Mouse (Mus musculus) intestine, embryonic 15.5 days (tissue): ENCODE data around the gene B3galt5. TPM values are rescaled to one million over a fixed set of nuclear protein-coding genes. Genes with fewer than 3 reads are reported as not detected.

Experiments
- ATAC-seq: fragments of 200-750 bp; cut with Nextera tagmentation; 2 replicates; pipeline ENCODE4 v1.8.0; 2017; ENCODE audit warnings: moderate TSS enrichment, moderate library complexity
- H3K27ac ChIP-seq: fragments of 300-500 bp; sonication (generic); 2 replicates; pipeline ENCODE4 v1.5.1; 2015; ENCODE audit warnings: mild to moderate bottlenecking, inconsistent platforms
- H3K27me3 ChIP-seq: fragments of 300-500 bp; sonication (generic); replicated peaks from 2 replicates; pipeline ENCODE4 v1.6.1; 2015; ENCODE audit warnings: inconsistent platforms
- H3K36me3 ChIP-seq: fragments of 300-500 bp; sonication (generic); 2 replicates; pipeline ENCODE4 v1.6.1; 2015; ENCODE audit warnings: inconsistent platforms
- H3K4me1 ChIP-seq: fragments of 300-500 bp; sonication (generic); replicated peaks from 2 replicates; pipeline ENCODE4 v1.6.1; 2015; ENCODE audit warnings: inconsistent platforms
- H3K4me2 ChIP-seq: fragments of 300-500 bp; sonication (generic); replicated peaks from 2 replicates; pipeline ENCODE4 v1.6.1; 2015; ENCODE audit warnings: mild to moderate bottlenecking, inconsistent platforms
- H3K4me3 ChIP-seq: fragments of 300-500 bp; sonication (generic); replicated peaks from 2 replicates; pipeline ENCODE4 v1.5.1; 2015; ENCODE audit warnings: inconsistent platforms
- H3K9ac ChIP-seq: fragments of 300-500 bp; sonication (generic); 2 replicates; pipeline ENCODE4 v1.6.1; 2015; ENCODE audit warnings: inconsistent platforms
- H3K9me3 ChIP-seq: fragments of 300-500 bp; sonication (generic); 2 replicates; pipeline ENCODE4 v1.6.1; 2016; ENCODE audit warnings: inconsistent platforms
- WGBS: fragments of 180-500 bp; shearing (Covaris S2); methylation state at CpG from one replicate; pipeline ENCODE4 v1.1.7; 2015; 5-methylcytosine and 5-hydroxymethylcytosine counted together
- polyA plus RNA-seq: library from polyadenylated mRNA; unstranded; fragments of >200 nt; fragmentation: Nextera tagmentation; extraction: Ambion mirVana; gene quantifications from 2 replicates; pipeline ENCODE4 v1.2.1, GENCODE M21; 2015

Gene B3galt5
- polyA plus RNA-seq, 1 experiment from 2014 or later, result 1.1 TPM

- Histone ChIP-seq H3K36me3 (no peaks in the 10 kb centered on the region), H3K4me3 (no peak overlapping the region), H3K4me1 (no peaks in the 10 kb centered on the region), H3K27me3 (no peaks in the 10 kb centered on the region), H3K9ac (no peak overlapping the region), H3K9me3 (no peaks in the 10 kb centered on the region), H3K27ac (no peak overlapping the region), H3K4me2 (no peak overlapping the region)
- no peak for ATAC-seq
- WGBS, result 80% methylated on average over 1 of the region's 1 CpGs
Observed at GRCm38 (mm10) chr16:96222452-96222851, 13.1 kb upstream of the B3galt5 start.

- WGBS, result 64% methylated on average over 13 of the region's 13 CpGs
- Histone ChIP-seq H3K36me3 (no peaks in the 10 kb centered on the region), H3K9ac (no peak overlapping the region), H3K27ac (no peak overlapping the region), H3K4me2 (no peak overlapping the region), H3K4me1 (no peaks in the 10 kb centered on the region), H3K27me3 (no peaks in the 10 kb centered on the region), H3K4me3 (no peak overlapping the region), H3K9me3 (no peaks in the 10 kb centered on the region)
- no peak for ATAC-seq
Observed at GRCm38 (mm10) chr16:96228438-96228837, 7.2 kb upstream of the B3galt5 start.

- no peak overlapping the region for H3K4me3 ChIP-seq
- H3K4me2 ChIP-seq, result no peak overlapping the region
- H3K9ac ChIP-seq, result no peak overlapping the region
- H3K9me3 ChIP-seq, result no peaks in the 10 kb centered on the region
- no peaks in the 10 kb centered on the region for H3K4me1 ChIP-seq
- no peak for ATAC-seq
- 66% methylated on average over 8 of the region's 8 CpGs for WGBS
- no peaks in the 10 kb centered on the region for H3K36me3 ChIP-seq
- no peak overlapping the region for H3K27ac ChIP-seq
- H3K27me3 ChIP-seq, result no peaks in the 10 kb centered on the region
Observed at GRCm38 (mm10) chr16:96229044-96229555, 6.5 kb upstream of the B3galt5 start.

GRCm38 (mm10) chr16:96230411-96230810 is 5.2 kb upstream of the B3galt5 start:
- Histone ChIP-seq H3K27ac (no peak overlapping the region), H3K9me3 (no peaks in the 10 kb centered on the region), H3K27me3 (no peaks in the 10 kb centered on the region), H3K4me1 (no peaks in the 10 kb centered on the region), H3K4me3 (no peak overlapping the region), H3K36me3 (no peaks in the 10 kb centered on the region), H3K4me2 (no peak overlapping the region), H3K9ac (no peak overlapping the region)
- peak; percentile 76 for ATAC-seq
- 33% methylated on average over 11 of the region's 11 CpGs for WGBS

- no peak overlapping the region for H3K9ac ChIP-seq
- no peaks in the 10 kb centered on the region for H3K27me3 ChIP-seq
- H3K36me3 ChIP-seq, result no peaks in the 10 kb centered on the region
- no peak for ATAC-seq
- no peak overlapping the region for H3K27ac ChIP-seq
- no peaks in the 10 kb centered on the region for H3K4me1 ChIP-seq
- no peaks in the 10 kb centered on the region for H3K9me3 ChIP-seq
- WGBS, result 91% methylated on average over 4 of the region's 4 CpGs
- no peak overlapping the region for H3K4me3 ChIP-seq
- no peak overlapping the region for H3K4me2 ChIP-seq
Observed at GRCm38 (mm10) chr16:96231251-96231650, 4.3 kb upstream of the B3galt5 start.

GRCm38 (mm10) chr16:96231974-96232373 is 3.6 kb upstream of the B3galt5 start:
- WGBS, result 87% methylated on average over 8 of the region's 8 CpGs
- H3K36me3 ChIP-seq, result no peaks in the 10 kb centered on the region
- H3K9me3 ChIP-seq, result no peaks in the 10 kb centered on the region
- no peak overlapping the region for H3K9ac ChIP-seq
- H3K27ac ChIP-seq, result no peak overlapping the region
- no peak for ATAC-seq
- H3K4me2 ChIP-seq, result no peak overlapping the region
- H3K4me1 ChIP-seq, result no peaks in the 10 kb centered on the region
- H3K27me3 ChIP-seq, result no peaks in the 10 kb centered on the region
- no peak overlapping the region for H3K4me3 ChIP-seq

- Histone ChIP-seq H3K27me3 (no peaks in the 10 kb centered on the region), H3K4me2 (no peak overlapping the region), H3K4me1 (no peaks in the 10 kb centered on the region), H3K27ac (no peak overlapping the region), H3K9ac (no peak overlapping the region), H3K9me3 (no peaks in the 10 kb centered on the region), H3K4me3 (no peak overlapping the region), H3K36me3 (no peaks in the 10 kb centered on the region)
- no peak for ATAC-seq
- WGBS, result 91% methylated on average over 8 of the region's 8 CpGs
Observed at GRCm38 (mm10) chr16:96233996-96234395, 1.6 kb upstream of the B3galt5 start.

- WGBS, result 79% methylated on average over 6 of the region's 6 CpGs
- Histone ChIP-seq H3K9me3 (no peaks in the 10 kb centered on the region), H3K4me3 (no peak overlapping the region), H3K9ac (no peak overlapping the region), H3K4me1 (no peaks in the 10 kb centered on the region), H3K27ac (no peak overlapping the region), H3K27me3 (no peaks in the 10 kb centered on the region), H3K36me3 (no peaks in the 10 kb centered on the region), H3K4me2 (no peak overlapping the region)
- no peak for ATAC-seq
Observed at GRCm38 (mm10) chr16:96244496-96244895, 8.9 kb downstream of the B3galt5 start.

GRCm38 (mm10) chr16:96249635-96250034 is 14.0 kb downstream of the B3galt5 start:
- H3K4me1 ChIP-seq, result no peaks in the 10 kb centered on the region
- no peak for ATAC-seq
- 85% methylated on average over 7 of the region's 7 CpGs for WGBS

GRCm38 (mm10) chr16:96252146-96252545 is 16.5 kb downstream of the B3galt5 start:
- Histone ChIP-seq H3K36me3 (no peaks in the 10 kb centered on the region), H3K27ac (no peak overlapping the region), H3K27me3 (no peaks in the 10 kb centered on the region), H3K4me3 (no peak overlapping the region), H3K4me1 (no peaks in the 10 kb centered on the region), H3K9ac (no peak overlapping the region), H3K4me2 (no peak overlapping the region), H3K9me3 (no peaks in the 10 kb centered on the region)
- WGBS, result 92% methylated on average over 1 of the region's 1 CpGs
- ATAC-seq, result no peak

More at GRCm38 (mm10) chr16:96249635-96250034, 14.0 kb downstream of the B3galt5 start:
- Histone ChIP-seq H3K27ac (no peak overlapping the region), H3K9ac (no peak overlapping the region), H3K9me3 (no peaks in the 10 kb centered on the region), H3K27me3 (no peaks in the 10 kb centered on the region), H3K4me3 (no peak overlapping the region), H3K36me3 (no peaks in the 10 kb centered on the region), H3K4me2 (no peak overlapping the region)

GRCm38 (mm10) chr16:96258429-96258828 is 22.8 kb downstream of the B3galt5 start:
- WGBS, result 87% methylated on average over 8 of the region's 8 CpGs
- H3K4me2 ChIP-seq, result no peak overlapping the region
- H3K9me3 ChIP-seq, result no peaks in the 10 kb centered on the region
- H3K4me3 ChIP-seq, result no peak overlapping the region
- H3K36me3 ChIP-seq, result no peaks in the 10 kb centered on the region
- H3K4me1 ChIP-seq, result no peaks in the 10 kb centered on the region
- no peak overlapping the region for H3K27ac ChIP-seq
- no peak for ATAC-seq
- H3K9ac ChIP-seq, result no peak overlapping the region
- H3K27me3 ChIP-seq, result no peaks in the 10 kb centered on the region

GRCm38 (mm10) chr16:96271736-96272135 is 36.1 kb downstream of the B3galt5 start:
- no peaks in the 10 kb centered on the region for H3K27me3 ChIP-seq
- H3K4me1 ChIP-seq, result no peaks in the 10 kb centered on the region
- no peaks in the 10 kb centered on the region for H3K36me3 ChIP-seq
- no peak overlapping the region for H3K27ac ChIP-seq
- H3K4me3 ChIP-seq, result no peak overlapping the region
- no peak overlapping the region for H3K9ac ChIP-seq
- H3K4me2 ChIP-seq, result no peak overlapping the region
- no peak for ATAC-seq
- H3K9me3 ChIP-seq, result no peaks in the 10 kb centered on the region
- WGBS, result 76% methylated on average over 2 of the region's 2 CpGs

- ATAC-seq, result no peak
- 39% methylated on average over 14 of the region's 14 CpGs for WGBS
- H3K36me3 ChIP-seq, result no peaks in the 10 kb centered on the region
- H3K4me3 ChIP-seq, result no peak overlapping the region
- H3K27me3 ChIP-seq, result no peaks in the 10 kb centered on the region
- H3K27ac ChIP-seq, result no peak overlapping the region
- H3K4me2 ChIP-seq, result no peak overlapping the region
- no peaks in the 10 kb centered on the region for H3K4me1 ChIP-seq
- H3K9ac ChIP-seq, result no peak overlapping the region
- no peaks in the 10 kb centered on the region for H3K9me3 ChIP-seq
Observed at GRCm38 (mm10) chr16:96272929-96273619, 37.5 kb downstream of the B3galt5 start.
